In the genomic region with DNA sequence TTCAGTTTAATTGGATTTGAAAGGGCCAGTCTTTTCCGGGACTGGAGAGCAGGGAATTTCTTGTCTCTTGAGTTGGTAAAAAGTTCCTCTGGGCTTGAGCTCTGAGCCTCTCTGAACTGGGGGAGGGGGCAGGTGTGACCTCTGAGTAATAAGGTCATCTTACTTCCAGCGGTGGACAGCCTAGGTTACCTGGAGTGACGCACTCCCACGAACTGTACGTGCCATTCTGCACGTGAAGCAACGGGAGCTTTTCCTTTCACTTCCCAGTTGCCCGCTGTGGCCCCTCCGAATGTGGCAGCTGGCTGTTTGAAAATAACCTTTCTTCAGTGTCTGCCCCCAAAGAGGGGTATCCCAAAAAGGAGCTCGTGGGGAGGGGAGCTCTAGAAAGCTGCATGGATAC, we compare ENCODE assay signal across 8 mouse cellular contexts. TPM values are rescaled to one million over a fixed set of nuclear protein-coding genes. Genes with fewer than 3 reads are reported as not detected.
DNase-seq lines count a peak whose midpoint lies in the region; ATAC-seq and TF ChIP-seq lines count a peak whose summit lies in the region.

No protein-coding gene starts in this region.

- peaks cover 42% of the 10 kb centered on the region for H3K4me1 ChIP-seq in forebrain, embryonic 10.5 days
- H3K4me1 ChIP-seq in forebrain, embryonic 16.5 days (replicated peaks; ENCODE audit: control insufficient read depth, insufficient read depth, low read length), result peaks cover 29% of the 10 kb centered on the region
- H3K4me1 ChIP-seq in forebrain, embryonic 13.5 days, result peaks cover 27% of the 10 kb centered on the region
- peaks cover 0 to 11% of the 10 kb centered on the region in 2 experiments; a peak in 2 of 4 replicates for H3K4me1 ChIP-seq in liver, embryonic 14.5 days (replicated peaks; ENCODE audit: control insufficient read depth in 2 of 2, insufficient read depth in 2 of 2, low read length in 1 of 2)

- TF ChIP-seq EP300 in liver, embryonic 14.5 days (IDR thresholded peaks at IDR 0.05; ENCODE audit: low read depth), result no peak

- DNase-seq in forebrain, embryonic 10.5 days (ENCODE audit: extremely low spot score, low spot score), result no peak
- peak; percentile 71 for DNase-seq in A20 (ENCODE audit: low read depth, low spot score)
- DNase-seq in liver, embryonic 14.5 days (ENCODE audit: low read depth in 3 of 3, low spot score in 3 of 3), result no peak
- DNase-seq in urinary bladder, postnatal 14 days (ENCODE audit: low spot score), result no peak
- DNase-seq in adrenal gland, adult (ENCODE audit: inconsistent age in 2 of 2, low spot score in 1 of 2), result no peak

- no peak for ATAC-seq in forebrain, embryonic 16.5 days
- no peak for ATAC-seq in forebrain, embryonic 13.5 days
- no peak for ATAC-seq in liver, embryonic 14.5 days (ENCODE audit: insufficient read depth)
- no peak for ATAC-seq in frontal cortex, adult (ENCODE audit: low TSS enrichment)

- no peak overlapping the region for H3K9ac ChIP-seq in forebrain, embryonic 16.5 days (replicated peaks; ENCODE audit: low read depth, low read length)
- H3K9ac ChIP-seq in forebrain, embryonic 13.5 days, result no peak overlapping the region
- no peak overlapping the region for H3K9ac ChIP-seq in liver, embryonic 14.5 days (replicated peaks)

- TF ChIP-seq CTCF in liver, embryonic 14.5 days (IDR thresholded peaks at IDR 0.05; ENCODE audit: low read depth), result no peak

- no peak overlapping the region for H3K27ac ChIP-seq in forebrain, embryonic 10.5 days
- no peak overlapping the region for H3K27ac ChIP-seq in forebrain, embryonic 16.5 days (ENCODE audit: low read length)
- H3K27ac ChIP-seq in forebrain, embryonic 13.5 days, result no peak overlapping the region
- H3K27ac ChIP-seq in liver, embryonic 14.5 days, result no peak overlapping the region

- H3K4me2 ChIP-seq in forebrain, embryonic 16.5 days (ENCODE audit: low read length), result no peak overlapping the region
- H3K4me2 ChIP-seq in forebrain, embryonic 13.5 days, result peak overlapping the region; percentile 33
- H3K4me2 ChIP-seq in liver, embryonic 14.5 days (ENCODE audit: low read depth), result peak overlapping the region; percentile 40

- H3K9me3 ChIP-seq in forebrain, embryonic 10.5 days, result no peaks in the 10 kb centered on the region
- H3K9me3 ChIP-seq in forebrain, embryonic 16.5 days (ENCODE audit: control insufficient read depth, low read length), result no peaks in the 10 kb centered on the region
- H3K9me3 ChIP-seq in forebrain, embryonic 13.5 days (replicated peaks), result no peaks in the 10 kb centered on the region
- no peaks in the 10 kb centered on the region for H3K9me3 ChIP-seq in liver, embryonic 14.5 days (ENCODE audit: control insufficient read depth, low read length)

- no peaks in the 10 kb centered on the region for H3K36me3 ChIP-seq in forebrain, embryonic 10.5 days (replicated peaks)
- no peaks in the 10 kb centered on the region for H3K36me3 ChIP-seq in forebrain, embryonic 16.5 days (ENCODE audit: control insufficient read depth, insufficient read depth)
- H3K36me3 ChIP-seq in forebrain, embryonic 13.5 days (ENCODE audit: poor library complexity, severe bottlenecking), result no peaks in the 10 kb centered on the region
- H3K36me3 ChIP-seq in liver, embryonic 14.5 days (replicated peaks; ENCODE audit: control insufficient read depth, insufficient read depth, low read depth), result no peaks in the 10 kb centered on the region

- 1% methylated on average over 10 of the region's 10 CpGs for WGBS in forebrain, embryonic 10.5 days
- under 1% methylated on average over 10 of the region's 10 CpGs for WGBS in forebrain, embryonic 16.5 days
- WGBS in forebrain, embryonic 13.5 days, result 1% methylated on average over 10 of the region's 10 CpGs
- 3% methylated on average over 10 of the region's 10 CpGs for WGBS in liver, embryonic 14.5 days (ENCODE audit: insufficient replicate concordance)

- H3K4me3 ChIP-seq in forebrain, embryonic 10.5 days, result peak overlapping the region; percentile 33
- H3K4me3 ChIP-seq in forebrain, embryonic 16.5 days (replicated peaks; ENCODE audit: low read length), result no peak overlapping the region
- no peak overlapping the region for H3K4me3 ChIP-seq in forebrain, embryonic 13.5 days
- peak overlapping the region in 1 of 2 experiments; percentile 16; a peak in 1 of 4 replicates for H3K4me3 ChIP-seq in liver, embryonic 14.5 days (ENCODE audit: insufficient read depth in 1 of 2, low read depth in 2 of 2, low read length in 2 of 2)

- peaks cover 69% of the 10 kb centered on the region for H3K27me3 ChIP-seq in forebrain, embryonic 10.5 days (ENCODE audit: poor library complexity, severe bottlenecking)
- peaks cover 27% of the 10 kb centered on the region for H3K27me3 ChIP-seq in forebrain, embryonic 16.5 days (replicated peaks; ENCODE audit: control insufficient read depth, insufficient read depth, low read length)
- peaks cover 55% of the 10 kb centered on the region for H3K27me3 ChIP-seq in forebrain, embryonic 13.5 days
- peaks cover 24% of the 10 kb centered on the region for H3K27me3 ChIP-seq in liver, embryonic 14.5 days (ENCODE audit: control insufficient read depth, insufficient read depth, low read length)

RNA-seq across cellular contexts. Expression of gene Upp1, which starts 1.8 kb away (rescaled TPM):
- polyA plus RNA-seq in forebrain, embryonic 10.5 days (2016; fragmentation: Nextera tagmentation; extraction: Ambion mirVana), result 4.1 and 4.9 TPM in 2 replicates
- 1.0 and 2.7 TPM in 2 replicates for polyA plus RNA-seq in forebrain, embryonic 16.5 days (2015; fragmentation: Nextera tagmentation; extraction: Ambion mirVana)
- polyA plus RNA-seq in forebrain, embryonic 13.5 days (2015; fragmentation: Nextera tagmentation; extraction: Ambion mirVana), result 2.7 and 3.2 TPM in 2 replicates
- polyA plus RNA-seq in liver, embryonic 14.5 days (2012; rRNA removed), result 1.1 TPM in 2 replicates
- 1.4 and 1.8 TPM in 2 replicates for polyA plus RNA-seq in liver, embryonic 14.5 days (2014; fragmentation: Nextera tagmentation; extraction: Ambion mirVana)
